Mouse (Mus musculus): ENCODE results near the gene Tgm4. TPM values are rescaled to one million over a fixed set of nuclear protein-coding genes. Genes with fewer than 3 reads are reported as not detected.

Tgm4 gene
- total RNA-seq, 2 experiments from 2014 or later = 0.74 to 1.3 TPM

GRCm38 (mm10) chr9:123103425-123103824 is 68.9 kb downstream of the Tgm4 start:
- DNase-seq = no peak
- intact Hi-C loops (cut with DNase I) = no loop called here

GRCm38 (mm10) chr9:123104362-123104761 is 69.8 kb downstream of the Tgm4 start:
- no peak for DNase-seq
- intact Hi-C loops (cut with DNase I) = no loop called here

GRCm38 (mm10) chr9:123107186-123107585 is 72.7 kb downstream of the Tgm4 start:
- intact Hi-C loops (cut with DNase I) = no loop called here
- no peak for DNase-seq

- DNase-seq = no peak
- intact Hi-C loops (cut with DNase I) = no loop called here
Measured at GRCm38 (mm10) chr9:123109188-123109587, 74.7 kb downstream of the Tgm4 start.

- intact Hi-C loops (cut with DNase I) = loop anchor here (10.0 kb wide), 1 partner anchor 377 kb away; no protein-coding TSS in a partner anchor
- DNase-seq = no peak
Measured at GRCm38 (mm10) chr9:123111751-123112221, 77.3 kb downstream of the Tgm4 start.

- DNase-seq = peak; percentile 88
- intact Hi-C loops (cut with DNase I) = loop anchor here (10.0 kb wide), 1 partner anchor 378 kb away; no protein-coding TSS in a partner anchor
Measured at GRCm38 (mm10) chr9:123112805-123113521, 78.4 kb downstream of the Tgm4 start, which contains the start of the genes Zdhhc3 and Exosc7. Gene Zdhhc3, minus strand, starts transcription at chr9:123113205. Gene Exosc7, plus strand, starts transcription at chr9:123113215.

- intact Hi-C loops (cut with DNase I) = loop anchor here (10.0 kb wide), 1 partner anchor 379 kb away; no protein-coding TSS in a partner anchor
- no peak for DNase-seq
Measured at GRCm38 (mm10) chr9:123113931-123114330, 79.4 kb downstream of the Tgm4 start.

- intact Hi-C loops (cut with DNase I) = loop anchor here (10.0 kb wide), 1 partner anchor 381 kb away; no protein-coding TSS in a partner anchor
- no peak for DNase-seq
Measured at GRCm38 (mm10) chr9:123115566-123115965, 81.0 kb downstream of the Tgm4 start.

Other genes with a start within 250 kb of the Tgm4 start
- gene Tcaim, start 229.2 kb upstream of the Tgm4 start, total RNA-seq (2021) = 10 to 100 TPM; 11.3 to 11.5 TPM
- gene Gm35549, start 190.7 kb upstream of the Tgm4 start, total RNA-seq (2021) = not detected
- 100 to 1,000 TPM; 202 to 204 TPM for gene Zfp445, start 168.7 kb upstream of the Tgm4 start, total RNA-seq (2021)
- 1 to 10 TPM; 6.3 to 6.9 TPM for gene Zkscan7, start 149.0 kb upstream of the Tgm4 start, total RNA-seq (2021)
- 10 to 100 TPM; 10.6 to 11.7 TPM for gene Zfp105, start 111.7 kb upstream of the Tgm4 start, total RNA-seq (2021)
- gene 1110059G10Rik, start 83.7 kb upstream of the Tgm4 start, total RNA-seq (2021) = 10 to 100 TPM; 20.9 to 26.7 TPM
- 1 to 10 TPM; 6.3 to 6.7 TPM for gene Kif15, start 83.7 kb upstream of the Tgm4 start, total RNA-seq (2021)
- 10 to 100 TPM; 22.4 to 28.7 TPM for gene Tmem42, start 13.4 kb upstream of the Tgm4 start, total RNA-seq (2021)
- 10 to 100 TPM; 75.2 to 80.1 TPM for gene Zdhhc3, start 78.5 kb downstream of the Tgm4 start, total RNA-seq (2021)
- 10 to 100 TPM; 45.0 to 51.9 TPM for gene Exosc7, start 78.5 kb downstream of the Tgm4 start, total RNA-seq (2021)
- 1 to 10 TPM; 7.3 to 8.2 TPM for gene Clec3b, start 116.2 kb downstream of the Tgm4 start, total RNA-seq (2021)
- gene Cdcp1, start 181.3 kb downstream of the Tgm4 start, total RNA-seq (2021) = under 1 TPM; 0.20 to 0.30 TPM
- 100 to 1,000 TPM; 124 to 132 TPM for gene Tmem158, start 226.0 kb downstream of the Tgm4 start, total RNA-seq (2021)